Mouse (Mus musculus) kidney, adult 2 months (tissue): ENCODE results near the gene Crtac1.

Experiments
- CTCF ChIP-seq: fragments of 200-500 bp; conservative IDR thresholded peaks from 2 replicates; pipeline ENCODE4 v1.5.1; 2011; ENCODE audit warnings: low read depth, mild to moderate bottlenecking, control low read depth, low read length, moderate library complexity, mixed read lengths; ENCODE audit not compliant: insufficient read depth, insufficient read length
- POLR2A ChIP-seq: fragments of 200-500 bp; IDR thresholded peaks from one replicate; pipeline ENCODE4 v1.6.1; 2011; ENCODE audit warnings: low read depth, low read length, control low read depth

- TF ChIP-seq CTCF (no peak), POLR2A (no peak)
Measured at GRCm38 (mm10) chr19:42461851-42462250, 30.3 kb upstream of the Crtac1 start.
